Mouse (Mus musculus): ENCODE measurements around the gene Psme4. TPM values are rescaled to one million over a fixed set of nuclear protein-coding genes. Genes with fewer than 3 reads are reported as not detected.

Gene Psme4
- polyA plus RNA-seq, 1 experiment from 2014 or later = 12.0 TPM

DNA sequence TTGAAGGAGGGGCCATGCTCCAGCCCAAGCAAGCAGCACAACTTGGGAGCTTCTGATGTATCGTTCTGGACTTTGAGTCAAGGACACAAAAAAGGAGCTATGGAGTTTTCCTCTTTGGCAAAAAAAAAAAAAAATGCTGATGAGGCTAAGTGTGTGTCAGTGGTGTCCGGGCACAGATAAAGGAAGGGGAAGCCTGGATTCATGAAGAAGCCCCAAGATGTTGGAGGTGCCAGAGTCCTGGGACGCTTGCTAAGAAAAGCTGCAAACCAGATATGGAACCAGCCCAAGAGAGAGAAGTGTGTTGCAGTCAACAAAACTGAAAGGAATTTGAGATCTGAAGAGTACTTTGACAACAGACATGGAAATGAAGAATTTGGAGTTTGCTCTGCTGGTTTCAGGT, 140.8 kb downstream of the Psme4 start:
- Histone ChIP-seq H3K36me3 (no peaks in the 10 kb centered on the region), H3K27me3 (no peaks in the 10 kb centered on the region), H3K4me1 (replicated peaks) (no peaks in the 10 kb centered on the region), H3K4me2 (no peak overlapping the region), H3K9me3 (no peaks in the 10 kb centered on the region), H3K9ac (no peak overlapping the region), H3K27ac (replicated peaks) (no peak overlapping the region), H3K4me3 (no peak overlapping the region)
- 97% methylated on average over 3 of the region's 3 CpGs for WGBS
- ATAC-seq (ENCODE audit: low FRiP score, low read depth) = no peak

DNA sequence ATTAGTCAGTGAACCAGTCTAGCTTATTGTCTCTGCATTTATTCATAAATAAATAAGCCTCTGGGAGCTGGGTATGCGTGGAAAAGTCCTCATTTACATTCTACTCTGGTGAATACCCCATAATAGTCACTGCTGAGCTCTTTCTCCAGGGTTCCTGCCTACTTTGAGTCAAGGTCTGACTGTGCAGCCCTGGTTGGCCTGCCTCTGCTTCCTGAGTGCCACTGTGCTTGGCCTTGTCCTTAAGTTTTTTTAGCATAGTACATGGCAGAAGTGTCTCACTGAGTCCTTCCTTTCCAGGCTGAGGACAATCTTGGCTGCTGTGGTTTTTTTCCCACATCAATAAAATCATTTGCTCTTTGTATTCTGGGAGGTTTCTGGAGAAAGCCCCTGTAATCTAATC, 149.1 kb downstream of the Psme4 start:
- Histone ChIP-seq H3K27ac (replicated peaks) (no peak overlapping the region), H3K4me1 (replicated peaks) (no peaks in the 10 kb centered on the region), H3K4me3 (no peak overlapping the region), H3K9ac (no peak overlapping the region), H3K9me3 (no peaks in the 10 kb centered on the region), H3K4me2 (no peak overlapping the region), H3K36me3 (peaks cover 6% of the 10 kb centered on the region; the same call in 1 of the 2 replicates), H3K27me3 (no peaks in the 10 kb centered on the region)
- WGBS = 44% methylated on average over 1 of the region's 1 CpGs
- ATAC-seq (ENCODE audit: low FRiP score, low read depth) = no peak

DNA sequence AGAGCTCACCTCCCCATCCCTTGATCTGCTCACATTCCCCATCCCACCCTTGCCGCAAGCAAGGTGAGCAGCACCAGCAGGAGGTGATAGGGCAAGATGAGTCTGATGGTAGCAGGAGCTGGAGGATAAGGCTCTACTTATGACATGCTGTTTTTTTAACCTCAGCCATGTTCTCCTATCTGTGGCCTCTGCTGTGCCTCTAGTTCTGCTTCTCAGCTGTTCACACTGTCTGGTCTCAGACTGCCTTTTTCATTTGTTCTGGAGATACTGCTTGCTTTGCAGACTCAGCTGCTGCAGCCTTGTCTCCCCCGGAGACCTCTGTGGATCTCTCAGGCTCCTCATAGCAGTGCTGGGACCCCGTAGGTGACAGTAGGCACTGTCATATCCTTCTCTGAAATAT, 151.8 kb downstream of the Psme4 start:
- H3K9me3 ChIP-seq = no peaks in the 10 kb centered on the region
- 98% methylated on average over 3 of the region's 3 CpGs for WGBS
- peaks cover 23% of the 10 kb centered on the region for H3K36me3 ChIP-seq
- ATAC-seq (ENCODE audit: low FRiP score, low read depth) = no peak
- no peak overlapping the region for H3K9ac ChIP-seq
- H3K27ac ChIP-seq (replicated peaks) = no peak overlapping the region
- H3K4me1 ChIP-seq (replicated peaks) = no peaks in the 10 kb centered on the region
- H3K4me3 ChIP-seq = no peak overlapping the region
- no peak overlapping the region for H3K4me2 ChIP-seq
- no peaks in the 10 kb centered on the region for H3K27me3 ChIP-seq

DNA sequence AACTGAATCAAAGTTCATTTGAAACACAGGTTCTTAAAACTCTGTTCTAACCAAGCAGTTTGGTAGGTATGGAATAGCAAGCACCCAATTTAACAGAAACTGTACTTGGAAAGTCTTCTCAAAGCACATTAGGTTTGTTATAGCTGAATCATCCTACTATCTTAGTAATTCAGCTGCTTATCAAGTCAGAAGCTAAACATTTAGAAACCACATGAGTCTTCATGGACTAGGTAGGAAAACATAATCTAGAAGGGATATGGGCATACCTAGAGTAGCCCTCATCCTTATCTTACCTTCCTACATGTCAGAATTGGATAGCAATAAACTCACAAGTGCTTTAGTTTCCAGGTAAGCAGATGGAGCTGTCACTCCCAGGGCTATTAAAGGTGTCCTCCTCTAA, 156.6 kb downstream of the Psme4 start:
- peaks cover 51% of the 10 kb centered on the region for H3K36me3 ChIP-seq
- H3K4me2 ChIP-seq = no peak overlapping the region

DNA sequence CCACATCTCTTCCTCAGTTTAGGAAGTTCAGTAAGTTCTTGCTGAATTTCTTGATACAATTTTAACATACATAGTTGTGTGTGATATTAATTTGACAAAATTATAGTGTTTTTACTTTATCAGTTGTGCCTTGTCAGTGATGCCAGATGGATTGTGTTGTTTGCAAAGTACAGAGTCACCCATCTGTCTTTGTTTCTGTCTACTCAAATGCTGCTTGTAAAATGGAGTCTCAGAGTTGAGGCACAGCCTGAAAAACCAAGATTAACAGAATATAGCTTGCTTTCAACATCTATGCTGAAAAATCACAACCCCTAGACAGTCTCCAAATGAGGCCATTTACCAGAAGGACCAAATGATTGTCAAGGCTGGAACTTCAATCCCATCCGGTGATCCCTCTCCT, 157.0 kb downstream of the Psme4 start:
- H3K4me2 ChIP-seq = no peak overlapping the region
- H3K27ac ChIP-seq (replicated peaks) = no peak overlapping the region
- ATAC-seq (ENCODE audit: low FRiP score, low read depth) = no peak
- no peak overlapping the region for H3K9ac ChIP-seq
- no peaks in the 10 kb centered on the region for H3K9me3 ChIP-seq
- H3K27me3 ChIP-seq = no peaks in the 10 kb centered on the region
- WGBS = 88% methylated on average over 1 of the region's 1 CpGs
- H3K4me1 ChIP-seq (replicated peaks) = no peaks in the 10 kb centered on the region
- H3K36me3 ChIP-seq = peaks cover 48% of the 10 kb centered on the region
- H3K4me3 ChIP-seq = no peak overlapping the region

More for the DNA sequence above, 156.6 kb downstream of the Psme4 start:
- no peak overlapping the region for H3K27ac ChIP-seq (replicated peaks)
- no peaks in the 10 kb centered on the region for H3K9me3 ChIP-seq
- H3K9ac ChIP-seq = no peak overlapping the region
- ATAC-seq (ENCODE audit: low FRiP score, low read depth) = no peak
- H3K4me1 ChIP-seq (replicated peaks) = no peaks in the 10 kb centered on the region
- H3K27me3 ChIP-seq = no peaks in the 10 kb centered on the region
- H3K4me3 ChIP-seq = no peak overlapping the region

Other genes starting within 250 kb of the Psme4 start
- 26.3 and 29.1 TPM in 2 replicates for gene Acyp2, start 122.1 kb upstream of the Psme4 start, polyA plus RNA-seq (2015; fragmentation: Nextera tagmentation; extraction: Ambion mirVana)
- gene Gpr75, start 113.6 kb downstream of the Psme4 start, polyA plus RNA-seq (2015; fragmentation: Nextera tagmentation; extraction: Ambion mirVana) = 7.5 and 8.7 TPM in 2 replicates
- 30.3 and 30.5 TPM in 2 replicates for gene Asb3, start 113.7 kb downstream of the Psme4 start, polyA plus RNA-seq (2015; fragmentation: Nextera tagmentation; extraction: Ambion mirVana)
- gene Erlec1, start 182.6 kb downstream of the Psme4 start, polyA plus RNA-seq (2015; fragmentation: Nextera tagmentation; extraction: Ambion mirVana) = 10.5 TPM in 2 replicates
- gene Chac2, start 214.6 kb downstream of the Psme4 start, polyA plus RNA-seq (2015; fragmentation: Nextera tagmentation; extraction: Ambion mirVana) = 28.9 and 32.7 TPM in 2 replicates

Data from hindbrain, embryonic 15.5 days (tissue).